Mouse (Mus musculus): ENCODE measurements around the gene Polr2e. TPM values are rescaled to one million over a fixed set of nuclear protein-coding genes. Genes with fewer than 3 reads are reported as not detected.

The Polr2e gene
- total RNA-seq (2021): 10 to 100 TPM; 77.8 to 79.1 TPM
- long read RNA-seq, experiment 1, transcript Polr2e-201 (7 exons, 1,148 nt): major isoform, 56 of 66 reads
- long read RNA-seq, experiment 1, partial matches to known transcripts: 2 of 66 reads
- long read RNA-seq, experiment 1, other reads (novel, unspliced or antisense): 4 of 66 reads
- long read RNA-seq, experiment 2, transcript Polr2e-201 (7 exons, 1,148 nt): major isoform, 85 of 98 reads
- long read RNA-seq, experiment 2, partial matches to known transcripts: 5 of 98 reads
- long read RNA-seq, experiment 2, other reads (novel, unspliced or antisense): 5 of 98 reads

DNA sequence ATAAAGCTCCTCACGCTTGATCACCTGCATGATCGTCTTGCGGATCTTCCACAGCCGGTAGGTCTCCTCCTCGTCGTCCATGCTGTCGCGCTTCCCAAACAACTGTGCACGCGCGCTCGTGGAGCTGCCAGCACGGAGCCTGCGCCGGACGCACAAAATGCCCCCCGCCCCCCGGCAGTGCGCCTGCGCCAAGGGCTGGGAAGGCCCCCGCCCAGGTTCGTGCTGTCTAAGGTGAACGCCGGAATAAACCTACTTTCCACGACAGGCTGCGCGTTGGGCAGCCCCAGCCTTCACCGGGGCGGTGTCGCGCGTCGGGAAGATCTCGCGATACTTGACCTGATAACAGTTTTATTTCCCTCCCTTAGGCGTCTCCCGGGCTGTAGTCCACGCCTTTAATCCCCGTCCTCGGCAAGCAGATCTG, at the start of gene Polr2e:
TSS of gene Polr2e (minus strand) at position 237 of the 421 bp plus-strand sequence.
- TF ChIP-seq CTCF (conservative IDR thresholded peaks at IDR 0.05): peak; percentile 29
- H3K27ac ChIP-seq: peak within 1 kb of the TSS; percentile 85
- peak; percentile 98 for DNase-seq (ENCODE audit: low spot score in 2 of 2)
- peak within 1 kb of the TSS; percentile 96 for H3K4me3 ChIP-seq

DNA sequence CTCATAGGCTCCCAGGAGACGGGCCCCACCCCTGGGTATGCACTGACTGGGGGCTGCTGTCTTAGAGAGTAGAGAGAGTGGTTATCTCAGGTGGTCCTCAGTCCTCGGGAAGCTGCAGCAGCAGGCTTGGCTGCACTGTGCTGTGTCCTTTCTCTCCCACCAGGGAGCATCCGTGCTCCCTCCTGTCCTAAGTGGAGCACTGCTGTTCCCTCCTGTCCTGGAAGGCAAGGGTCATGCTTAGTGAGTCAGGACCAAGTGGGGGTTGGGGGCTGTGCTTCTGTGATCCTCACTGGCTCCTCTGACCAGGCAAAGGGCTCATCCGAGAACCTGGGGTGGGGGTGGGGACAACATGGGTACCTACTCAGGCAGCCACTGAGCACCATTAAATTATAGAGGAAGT, 49.6 kb upstream of the Polr2e start:
- Histone ChIP-seq H3K27ac (no peak overlapping the region), H3K4me3 (no peak overlapping the region)
- no peak for TF ChIP-seq CTCF (conservative IDR thresholded peaks at IDR 0.05)
- no peak for DNase-seq (ENCODE audit: low spot score in 2 of 2)

DNA sequence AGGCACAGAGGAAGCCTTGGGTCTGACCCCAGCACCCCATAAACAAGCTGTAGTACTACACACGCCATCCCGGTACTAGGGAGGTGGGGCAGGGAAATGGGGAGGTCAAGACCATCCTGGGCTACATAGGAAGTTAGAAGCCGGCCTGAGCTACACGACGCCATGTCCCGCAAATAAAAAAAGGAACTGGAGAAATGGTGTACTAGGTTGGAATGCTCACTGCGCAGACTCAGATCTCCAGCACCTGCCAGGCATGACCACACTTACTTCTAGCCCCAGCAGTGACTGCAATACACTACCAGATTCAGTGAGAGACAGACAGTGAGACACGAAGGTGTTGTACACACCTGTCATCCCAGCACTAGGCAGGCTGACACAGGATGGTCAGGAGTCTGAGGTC, 47.9 kb upstream of the Polr2e start:
- no peak for TF ChIP-seq CTCF (conservative IDR thresholded peaks at IDR 0.05)
- no peak for DNase-seq (ENCODE audit: low spot score in 2 of 2)
- no peak overlapping the region for H3K4me3 ChIP-seq
- no peak overlapping the region for H3K27ac ChIP-seq

DNA sequence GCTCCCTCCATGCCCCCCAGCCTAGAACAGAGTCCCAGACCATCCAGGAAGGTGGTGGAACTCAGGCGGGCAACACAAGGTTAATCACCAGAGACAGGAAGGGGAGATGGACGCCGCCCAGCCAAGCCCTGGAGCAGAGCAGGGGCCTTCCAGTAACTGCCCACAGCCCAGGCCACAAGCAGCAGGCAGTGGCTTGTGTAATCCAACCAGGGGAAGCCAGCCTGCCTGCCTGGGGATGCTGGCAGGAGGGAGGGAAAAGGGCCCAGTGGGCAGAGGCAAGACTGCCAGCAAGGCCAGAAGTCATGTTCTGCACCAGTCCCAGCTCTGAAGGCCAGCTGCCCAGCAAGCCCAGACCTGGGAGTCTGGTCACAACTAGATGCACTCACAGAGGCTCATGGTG, 47.3 kb upstream of the Polr2e start:
- TF ChIP-seq CTCF (conservative IDR thresholded peaks at IDR 0.05): no peak
- Histone ChIP-seq H3K27ac (0 out of 2 replicates have a peak overlapping the region, but pooled peaks have one; percentile 7), H3K4me3 (no peak overlapping the region)
- DNase-seq (ENCODE audit: low spot score in 2 of 2): no peak

DNA sequence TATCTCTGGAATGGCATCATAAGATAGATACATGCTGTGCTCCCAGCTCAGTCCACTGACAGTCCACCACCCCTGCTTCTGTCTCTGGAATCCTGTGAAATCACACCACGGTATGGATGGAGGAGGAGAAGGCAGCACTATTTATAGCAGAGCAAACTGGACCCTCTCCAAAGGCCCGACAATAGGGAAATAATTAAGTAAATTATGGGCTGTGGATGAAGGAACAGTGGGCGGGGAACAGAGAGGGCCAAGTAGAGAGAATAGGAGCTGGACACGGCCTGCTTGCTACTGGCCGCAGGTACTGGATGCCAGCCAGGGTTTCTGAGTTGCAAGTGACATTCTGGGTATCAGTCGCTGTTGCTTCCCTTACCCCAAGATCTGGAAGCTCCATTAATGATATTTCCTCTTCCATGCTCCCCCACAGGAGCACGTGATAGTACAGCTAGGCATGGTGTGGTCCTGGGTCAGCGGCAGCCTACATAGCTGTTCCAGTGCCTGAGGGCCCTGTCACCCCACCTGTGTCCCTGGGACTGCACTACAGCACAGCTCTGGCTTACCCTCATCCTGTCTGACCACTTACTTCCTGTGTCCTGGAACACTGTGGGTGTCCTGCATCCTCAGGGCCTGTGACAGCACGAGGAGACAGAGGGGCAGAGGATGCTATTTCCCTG, 45.4 kb upstream of the Polr2e start:
- DNase-seq (ENCODE audit: low spot score in 2 of 2): peak in 1 of 2 experiments; percentile 29
- H3K27ac ChIP-seq: peak overlapping the region; percentile 14; the same call in 1 of the 2 replicates
- TF ChIP-seq CTCF (conservative IDR thresholded peaks at IDR 0.05): no peak
- no peak overlapping the region for H3K4me3 ChIP-seq

DNA sequence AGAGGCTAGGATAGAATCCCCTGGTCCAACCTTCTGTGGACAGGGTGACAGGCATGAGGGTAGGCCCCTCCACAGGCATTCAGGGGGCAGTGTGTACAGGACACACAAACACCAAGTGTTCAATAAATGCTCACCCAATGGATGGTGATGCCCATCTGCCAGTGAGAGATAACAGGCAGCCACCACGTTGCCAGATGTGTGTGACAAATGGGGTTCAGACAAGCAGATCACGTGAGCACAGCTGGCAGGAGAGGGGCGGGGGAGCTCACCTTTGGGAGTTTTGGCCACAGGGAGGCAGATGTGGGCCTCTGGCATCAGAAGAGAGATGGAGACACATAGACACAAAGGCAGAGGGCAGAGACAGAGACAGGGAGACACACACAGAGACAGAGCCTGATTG, 41.5 kb upstream of the Polr2e start:
- no peak for TF ChIP-seq CTCF (conservative IDR thresholded peaks at IDR 0.05)
- no peak overlapping the region for H3K27ac ChIP-seq
- no peak for DNase-seq (ENCODE audit: low spot score in 2 of 2)
- no peak overlapping the region for H3K4me3 ChIP-seq

DNA sequence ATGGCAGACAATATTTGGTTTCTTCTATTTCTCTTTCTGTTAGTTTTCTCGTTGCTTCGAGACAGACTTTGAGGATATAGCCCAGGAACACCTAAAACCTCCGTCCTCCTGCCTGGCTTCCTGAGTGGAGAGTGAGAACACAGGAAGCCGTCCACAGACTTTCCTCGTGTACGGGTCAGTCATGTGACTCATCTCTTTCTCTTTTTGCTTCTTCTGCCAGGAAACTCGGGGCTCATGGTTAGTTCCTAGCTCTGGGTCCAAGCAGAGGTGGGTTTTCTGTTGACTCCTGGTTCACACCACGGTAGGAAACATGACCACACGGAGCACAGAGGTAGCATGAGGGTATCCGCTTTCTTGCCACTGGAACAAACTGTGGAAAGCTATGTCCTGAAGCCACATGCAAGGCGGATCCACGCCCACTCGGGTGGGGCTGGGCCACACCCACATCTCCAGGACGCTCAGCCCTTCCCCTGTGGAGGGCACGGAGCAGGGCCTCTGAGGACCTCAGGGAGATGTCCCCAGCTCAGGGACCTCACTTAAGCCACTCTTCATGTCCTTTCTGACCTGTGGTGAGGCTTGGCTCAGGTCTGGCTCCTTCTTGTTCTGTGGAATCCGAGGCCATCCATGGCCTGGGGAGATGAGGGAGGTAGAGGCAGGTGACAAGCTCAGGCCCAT, 40.9 kb upstream of the Polr2e start:
- Histone ChIP-seq H3K27ac (no peak overlapping the region), H3K4me3 (no peak overlapping the region)
- no peak for DNase-seq (ENCODE audit: low spot score in 2 of 2)
- no peak for TF ChIP-seq CTCF (conservative IDR thresholded peaks at IDR 0.05)

DNA sequence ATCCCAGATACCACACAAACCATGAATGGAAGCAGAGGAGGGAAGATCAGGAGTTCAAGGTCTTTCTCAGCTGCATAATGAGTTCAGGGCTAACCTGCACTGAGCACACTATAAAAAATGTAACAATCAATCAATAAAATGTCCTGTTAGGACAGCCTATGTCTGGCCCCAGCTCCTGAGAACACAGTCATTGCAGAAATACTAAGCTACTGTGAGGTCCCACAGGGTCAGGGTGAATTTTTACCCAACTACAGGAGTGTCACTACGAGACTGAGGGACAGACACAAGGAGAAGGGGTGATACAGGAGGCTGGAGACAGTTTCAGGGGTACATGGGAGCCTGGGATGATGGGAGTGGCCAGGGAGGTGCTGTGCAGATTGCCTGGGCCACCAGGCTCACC, 38.8 kb upstream of the Polr2e start:
- no peak for TF ChIP-seq CTCF (conservative IDR thresholded peaks at IDR 0.05)
- no peak overlapping the region for H3K27ac ChIP-seq
- no peak overlapping the region for H3K4me3 ChIP-seq
- DNase-seq (ENCODE audit: low spot score in 2 of 2): no peak

DNA sequence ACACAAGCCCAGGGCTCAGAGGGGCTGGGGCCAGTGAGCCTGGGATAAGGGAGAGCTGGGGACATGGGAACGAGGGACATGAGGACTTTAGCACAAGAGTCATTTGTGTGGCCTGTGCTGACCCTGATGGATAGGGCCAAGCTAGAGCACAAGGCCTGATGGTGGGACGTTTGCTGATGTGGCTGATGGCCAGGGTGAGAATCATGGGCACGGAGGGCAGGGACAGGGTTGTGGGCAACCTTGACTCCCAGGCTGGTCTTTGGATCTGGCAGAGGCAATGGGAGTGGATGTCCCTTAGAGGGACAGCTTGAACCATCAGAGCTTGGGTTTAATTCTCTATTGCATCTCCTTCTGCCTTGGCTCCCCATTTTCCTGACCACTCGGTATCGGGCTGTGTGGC, 37.7 kb upstream of the Polr2e start:
- no peak overlapping the region for H3K27ac ChIP-seq
- no peak for DNase-seq (ENCODE audit: low spot score in 2 of 2)
- H3K4me3 ChIP-seq: no peak overlapping the region
- no peak for TF ChIP-seq CTCF (conservative IDR thresholded peaks at IDR 0.05)

DNA sequence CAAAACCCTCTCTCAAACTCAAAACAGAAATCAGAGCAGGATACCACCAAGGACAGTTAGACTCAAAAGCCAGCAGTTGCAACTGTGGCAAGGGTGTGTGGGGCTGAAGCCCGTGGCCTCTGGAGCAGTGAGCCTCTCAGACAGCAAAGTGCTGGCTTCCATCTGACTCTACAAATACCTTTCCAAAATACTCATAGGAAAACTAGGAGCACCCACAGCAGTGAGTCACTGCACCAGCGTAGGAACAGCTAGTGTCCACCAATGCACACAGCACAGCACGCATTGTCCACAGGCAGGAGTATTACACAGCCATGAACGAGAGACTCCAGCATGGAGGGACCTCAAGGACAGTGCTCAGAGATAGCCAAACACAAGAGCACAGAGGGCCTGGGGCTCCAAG, 36.8 kb upstream of the Polr2e start:
- Histone ChIP-seq H3K4me3 (no peak overlapping the region), H3K27ac (peak overlapping the region; percentile 81; the same call in 1 of the 2 replicates)
- no peak for TF ChIP-seq CTCF (conservative IDR thresholded peaks at IDR 0.05)
- DNase-seq (ENCODE audit: low spot score in 2 of 2): no peak

DNA sequence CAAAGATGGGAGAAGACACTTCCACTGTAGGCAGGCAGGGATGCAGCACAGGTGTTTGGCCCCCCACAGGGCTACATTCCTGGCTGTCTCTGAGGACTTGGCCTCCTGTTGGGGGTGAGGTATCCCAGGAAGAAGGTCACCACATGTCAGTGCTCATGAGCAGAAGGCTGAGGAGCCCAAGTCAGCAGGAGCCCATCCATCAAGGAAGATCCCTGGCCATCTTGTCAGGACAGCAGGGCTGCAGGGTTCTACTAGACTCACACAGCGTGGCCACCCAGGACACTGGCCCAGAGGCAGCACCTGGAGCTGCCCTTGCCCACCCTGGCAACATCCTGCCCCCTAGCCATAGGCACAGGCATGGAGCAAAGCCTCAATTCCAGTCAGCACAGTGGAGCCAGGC, 36.3 kb upstream of the Polr2e start:
- Histone ChIP-seq H3K4me3 (no peak overlapping the region), H3K27ac (peak overlapping the region; percentile 81; the same call in 1 of the 2 replicates)
- no peak for TF ChIP-seq CTCF (conservative IDR thresholded peaks at IDR 0.05)
- no peak for DNase-seq (ENCODE audit: low spot score in 2 of 2)

DNA sequence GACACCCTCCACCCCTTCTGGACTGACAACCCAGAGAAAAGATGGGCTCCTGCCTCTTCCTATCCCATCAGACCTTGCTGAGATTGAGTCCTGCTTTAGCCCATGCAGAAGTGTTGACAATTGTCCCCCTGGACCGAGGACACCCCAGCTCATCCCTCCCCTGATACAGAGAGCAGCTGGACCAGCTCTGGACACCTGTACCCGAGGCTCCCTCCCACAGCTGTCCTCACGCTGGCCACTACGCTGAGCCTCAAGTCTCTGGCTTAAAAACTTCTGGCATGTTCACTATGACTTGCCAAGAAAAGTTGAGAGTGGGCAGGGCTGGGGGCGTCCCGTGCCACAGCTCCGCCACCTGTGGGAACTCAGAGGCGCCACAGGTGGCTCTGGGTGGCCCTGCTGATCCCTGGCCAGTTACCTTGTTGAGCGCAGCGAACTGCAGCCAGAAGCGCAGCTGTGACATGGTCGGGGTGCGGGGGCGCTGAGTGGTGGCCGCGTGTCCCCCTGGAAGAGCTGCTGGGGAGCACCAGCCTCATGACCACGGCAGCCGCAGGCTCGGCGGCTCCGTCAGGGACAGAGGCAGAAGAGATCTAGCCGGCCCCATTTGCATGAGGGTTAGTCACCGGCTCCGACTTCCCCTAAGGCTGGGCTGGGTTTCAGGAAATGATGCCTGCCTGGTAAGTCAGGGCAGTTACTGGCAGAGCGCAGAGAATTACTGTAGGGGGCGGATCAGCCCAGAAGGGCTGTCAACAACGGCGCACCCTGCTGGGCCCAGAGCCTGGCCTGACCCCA, 35.4 kb upstream of the Polr2e start:
- Histone ChIP-seq H3K27ac (peak overlapping the region; percentile 81; the same call in 1 of the 2 replicates), H3K4me3 (peak overlapping the region; percentile 43)
- peak; percentile 47 to 55 for DNase-seq (ENCODE audit: low spot score in 2 of 2)
- TF ChIP-seq CTCF (conservative IDR thresholded peaks at IDR 0.05): peak; percentile 69
